Mouse (Mus musculus): Measurements from ENCODE around the gene Ssh2. TPM values are rescaled to one million over a fixed set of nuclear protein-coding genes. Genes with fewer than 3 reads are reported as not detected.

Ssh2 gene
- polyA plus RNA-seq (2012; ENCODE audit: insufficient read depth, insufficient read length, missing spikeins) = 15.9 and 16.8 TPM in 2 replicates

DNA sequence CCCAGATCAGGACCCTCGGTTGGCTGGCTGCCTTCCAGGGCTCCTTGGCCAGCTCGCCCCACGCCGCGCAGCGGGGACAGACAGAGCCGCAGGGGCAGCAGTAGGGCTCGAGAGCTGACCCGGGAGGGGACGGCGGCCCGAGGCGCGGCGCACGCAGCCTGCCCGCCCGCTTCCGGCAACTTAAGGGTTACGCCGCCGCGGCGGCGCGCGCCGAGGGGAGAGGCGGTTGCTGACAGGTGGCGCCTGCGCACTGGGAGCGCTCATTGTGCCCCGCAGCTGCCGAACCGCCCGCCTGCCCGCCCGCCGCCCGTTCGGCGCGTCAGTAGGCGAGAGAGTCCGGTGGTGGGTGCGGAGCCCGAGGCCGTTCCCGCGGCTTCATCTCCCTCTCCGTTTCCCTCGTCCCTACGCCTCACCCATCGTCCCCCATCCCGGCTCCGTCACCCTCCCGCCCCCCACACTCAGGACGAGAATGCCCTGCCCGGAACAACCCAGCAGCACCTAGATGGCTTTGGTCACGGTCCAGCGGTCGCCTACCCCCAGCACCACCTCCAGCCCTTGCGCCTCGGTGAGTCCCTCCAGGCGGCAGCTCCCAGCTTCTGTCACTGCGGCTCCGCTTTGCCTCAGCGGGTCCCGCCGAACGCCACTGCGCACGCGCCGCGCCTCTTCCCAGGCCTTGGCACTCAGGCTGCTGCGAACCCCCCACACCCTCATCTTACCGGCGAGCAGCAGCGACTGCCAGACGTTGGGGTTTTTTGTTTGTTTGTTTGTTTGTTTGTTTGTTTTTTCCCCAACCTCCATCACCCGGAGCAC lies at the start of gene Ssh2:
TSS of gene Ssh2 (plus strand) at position 337 of the 810 bp plus-strand sequence.
- peak within 1 kb of the TSS; percentile 90 for H3K4me3 ChIP-seq (ENCODE audit: insufficient read depth, low read depth, low read length)
- H3K4me1 ChIP-seq (ENCODE audit: control insufficient read depth, insufficient read depth, insufficient read length, low read length) = no peaks in the 10 kb centered on the region
- peak within 1 kb of the TSS; percentile 48 for H3K27ac ChIP-seq (replicated peaks; ENCODE audit: low read depth, low read length)

DNA sequence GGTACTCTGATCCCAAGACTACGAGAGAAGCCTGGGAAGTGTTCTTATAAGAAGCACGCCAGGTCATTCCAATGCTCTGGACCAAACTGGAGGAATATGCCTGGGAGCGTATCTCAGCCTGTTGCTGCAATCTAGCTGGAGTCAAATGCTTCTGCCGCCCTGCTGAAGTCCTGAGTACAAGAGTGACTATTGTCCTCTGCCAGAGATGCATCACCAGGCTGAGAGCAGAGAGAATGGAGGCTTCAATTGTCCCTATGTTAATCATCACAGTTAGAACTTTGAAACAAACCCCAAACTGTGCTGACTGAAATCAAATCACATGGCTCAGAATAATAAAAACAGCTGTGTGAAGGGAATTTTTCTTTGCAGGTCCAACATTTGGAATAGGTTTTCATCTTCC lies 42.4 kb upstream of the Ssh2 start:
- Histone ChIP-seq H3K27ac (replicated peaks; ENCODE audit: low read depth, low read length) (no peak overlapping the region), H3K4me1 (ENCODE audit: control insufficient read depth, insufficient read depth, insufficient read length, low read length) (no peaks in the 10 kb centered on the region), H3K4me3 (ENCODE audit: insufficient read depth, low read depth, low read length) (no peak overlapping the region)

DNA sequence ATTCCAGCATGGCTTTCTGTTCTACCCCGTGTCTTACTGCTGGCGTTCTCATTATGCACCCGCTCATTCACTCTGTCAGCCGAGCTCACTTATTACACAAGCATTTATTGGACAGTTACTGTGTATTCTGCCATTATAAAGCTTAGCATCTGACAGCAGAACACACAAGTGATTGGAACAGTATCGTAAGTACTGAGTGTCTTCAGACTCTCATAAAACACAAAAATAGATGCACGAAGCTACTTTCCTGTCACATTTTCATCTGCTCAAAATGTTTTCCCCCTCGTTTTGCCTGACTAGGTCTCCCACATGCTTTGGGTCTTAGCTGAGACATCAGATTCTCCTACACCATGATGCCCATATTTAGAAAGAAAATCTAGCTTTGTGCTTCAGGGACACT lies 41.6 kb upstream of the Ssh2 start:
- H3K27ac ChIP-seq (replicated peaks; ENCODE audit: low read depth, low read length) = no peak overlapping the region
- no peak overlapping the region for H3K4me3 ChIP-seq (ENCODE audit: insufficient read depth, low read depth, low read length)
- H3K4me1 ChIP-seq (ENCODE audit: control insufficient read depth, insufficient read depth, insufficient read length, low read length) = no peaks in the 10 kb centered on the region

DNA sequence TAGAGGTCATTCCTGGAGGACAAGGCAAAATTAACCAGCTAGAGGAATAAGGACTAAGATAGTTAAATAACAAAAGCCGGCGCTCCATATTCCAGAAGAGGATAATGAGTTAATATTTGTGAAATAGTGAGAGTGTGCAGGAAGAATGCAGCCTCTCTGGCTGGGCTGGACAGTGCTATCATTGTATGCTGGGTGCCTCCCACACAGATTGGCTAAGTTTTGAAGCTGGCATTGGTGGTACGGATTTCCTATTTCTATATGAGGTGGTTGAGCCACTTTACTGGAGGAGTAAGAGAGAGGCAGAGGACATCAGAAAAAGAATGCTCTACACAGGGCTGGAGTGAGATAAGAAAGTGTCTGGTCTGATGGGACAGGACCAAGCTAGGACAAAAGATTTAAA lies 36.3 kb upstream of the Ssh2 start:
- Histone ChIP-seq H3K4me1 (ENCODE audit: control insufficient read depth, insufficient read depth, insufficient read length, low read length) (no peaks in the 10 kb centered on the region), H3K4me3 (ENCODE audit: insufficient read depth, low read depth, low read length) (no peak overlapping the region), H3K27ac (replicated peaks; ENCODE audit: low read depth, low read length) (no peak overlapping the region)

DNA sequence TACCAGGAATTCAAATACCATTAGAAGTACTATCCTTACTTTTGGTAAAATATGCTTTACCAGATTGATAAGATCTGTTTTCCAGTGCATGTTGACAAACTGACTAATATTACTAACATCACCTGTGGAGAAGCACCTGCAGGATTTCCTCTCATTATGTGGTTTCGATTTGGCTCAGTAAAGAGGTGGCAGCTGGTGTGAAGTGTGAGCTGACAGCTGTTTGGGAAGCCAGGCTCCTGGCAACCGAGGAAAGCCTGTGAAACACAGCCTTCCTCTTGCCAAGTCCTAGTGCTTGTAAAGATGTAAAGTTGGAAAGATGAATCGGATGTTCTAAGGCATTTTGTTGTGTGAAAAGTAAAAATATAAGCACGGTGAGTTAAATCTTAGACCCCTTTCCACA lies 35.2 kb upstream of the Ssh2 start:
- Histone ChIP-seq H3K4me3 (ENCODE audit: insufficient read depth, low read depth, low read length) (no peak overlapping the region), H3K27ac (replicated peaks; ENCODE audit: low read depth, low read length) (no peak overlapping the region), H3K4me1 (ENCODE audit: control insufficient read depth, insufficient read depth, insufficient read length, low read length) (no peaks in the 10 kb centered on the region)

DNA sequence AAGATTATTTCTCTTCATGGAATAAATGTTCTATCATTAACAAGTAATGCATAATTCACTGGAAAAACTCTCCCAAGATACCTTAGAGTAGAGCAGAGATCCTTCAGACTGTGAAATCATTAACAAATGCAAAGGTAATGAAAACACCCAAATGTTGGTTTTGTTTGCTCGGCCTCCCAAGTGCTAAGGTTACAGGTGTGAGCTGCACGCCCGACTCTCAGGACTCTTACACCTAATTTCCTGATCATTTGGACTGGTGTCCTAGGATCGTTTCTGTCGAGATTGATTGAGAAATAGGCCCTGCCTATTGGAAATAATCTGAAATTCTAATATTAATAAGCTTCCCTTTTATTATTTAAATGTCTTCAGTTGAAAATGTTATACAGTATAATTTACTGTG lies 34.6 kb upstream of the Ssh2 start:
- Histone ChIP-seq H3K4me3 (ENCODE audit: insufficient read depth, low read depth, low read length) (no peak overlapping the region), H3K4me1 (ENCODE audit: control insufficient read depth, insufficient read depth, insufficient read length, low read length) (no peaks in the 10 kb centered on the region)

DNA sequence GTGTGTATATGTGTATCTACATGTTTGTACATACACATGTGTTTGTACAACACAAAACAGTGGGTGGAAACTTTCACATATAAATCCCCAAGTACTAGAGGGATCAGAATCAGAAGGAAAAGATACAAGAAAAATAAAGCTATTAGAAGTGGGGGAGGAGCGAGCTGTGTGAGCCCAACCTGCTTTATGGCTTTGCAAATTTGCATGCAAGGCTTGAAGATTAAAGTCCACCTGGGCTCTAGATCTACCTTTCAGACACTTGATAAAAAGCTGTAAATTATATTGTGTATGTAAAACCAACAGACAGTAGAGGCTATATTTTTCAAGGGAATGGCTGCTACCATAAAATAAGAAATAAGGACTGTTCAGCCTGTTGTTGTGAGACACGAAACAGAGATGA lies 34.0 kb upstream of the Ssh2 start:
- H3K4me3 ChIP-seq (ENCODE audit: insufficient read depth, low read depth, low read length) = no peak overlapping the region
- H3K27ac ChIP-seq (replicated peaks; ENCODE audit: low read depth, low read length) = no peak overlapping the region
- H3K4me1 ChIP-seq (ENCODE audit: control insufficient read depth, insufficient read depth, insufficient read length, low read length) = no peaks in the 10 kb centered on the region

More for the DNA sequence above, 34.6 kb upstream of the Ssh2 start:
- H3K27ac ChIP-seq (replicated peaks; ENCODE audit: low read depth, low read length) = no peak overlapping the region

DNA sequence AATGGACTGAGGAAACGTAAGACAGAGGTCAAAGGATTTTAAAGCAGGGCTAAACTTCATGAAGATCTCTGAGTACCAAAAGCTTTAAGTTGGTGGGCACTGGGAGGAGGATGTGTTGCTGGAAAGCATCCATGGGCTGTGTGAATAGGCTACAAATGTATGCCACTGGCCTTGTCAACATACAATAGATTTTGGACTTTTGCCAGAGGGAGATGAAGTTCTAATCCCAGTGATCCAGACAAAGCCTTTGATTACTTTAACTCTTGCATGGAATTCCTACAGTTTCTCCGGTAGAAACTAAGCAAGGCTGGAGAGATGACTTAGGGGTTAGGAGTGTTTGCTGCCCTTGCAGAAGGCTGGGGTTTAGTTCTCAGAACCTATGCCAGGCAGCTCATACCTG lies 33.5 kb upstream of the Ssh2 start:
- H3K4me3 ChIP-seq (ENCODE audit: insufficient read depth, low read depth, low read length) = no peak overlapping the region
- H3K27ac ChIP-seq (replicated peaks; ENCODE audit: low read depth, low read length) = no peak overlapping the region
- no peaks in the 10 kb centered on the region for H3K4me1 ChIP-seq (ENCODE audit: control insufficient read depth, insufficient read depth, insufficient read length, low read length)

DNA sequence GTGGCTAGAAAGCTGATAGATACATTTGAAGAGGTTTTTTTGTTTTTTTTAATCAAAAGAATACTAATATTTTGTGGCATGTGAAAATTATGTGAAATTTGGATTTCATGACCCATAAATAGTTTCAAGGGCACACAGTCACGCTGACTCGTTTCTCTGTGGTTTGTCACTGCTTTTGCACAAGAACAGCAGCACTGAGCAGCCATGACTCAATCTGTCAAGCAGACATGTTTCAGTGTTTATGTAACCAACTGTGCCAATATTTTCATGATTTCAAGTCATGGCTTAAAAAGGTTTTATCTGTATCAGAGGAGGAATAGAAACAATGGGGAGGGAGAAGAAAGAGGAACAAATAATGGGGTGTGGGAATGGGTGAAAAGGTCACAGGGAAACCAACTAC lies 31.2 kb upstream of the Ssh2 start:
- Histone ChIP-seq H3K27ac (replicated peaks; ENCODE audit: low read depth, low read length) (no peak overlapping the region), H3K4me1 (ENCODE audit: control insufficient read depth, insufficient read depth, insufficient read length, low read length) (no peaks in the 10 kb centered on the region), H3K4me3 (ENCODE audit: insufficient read depth, low read depth, low read length) (no peak overlapping the region)

DNA sequence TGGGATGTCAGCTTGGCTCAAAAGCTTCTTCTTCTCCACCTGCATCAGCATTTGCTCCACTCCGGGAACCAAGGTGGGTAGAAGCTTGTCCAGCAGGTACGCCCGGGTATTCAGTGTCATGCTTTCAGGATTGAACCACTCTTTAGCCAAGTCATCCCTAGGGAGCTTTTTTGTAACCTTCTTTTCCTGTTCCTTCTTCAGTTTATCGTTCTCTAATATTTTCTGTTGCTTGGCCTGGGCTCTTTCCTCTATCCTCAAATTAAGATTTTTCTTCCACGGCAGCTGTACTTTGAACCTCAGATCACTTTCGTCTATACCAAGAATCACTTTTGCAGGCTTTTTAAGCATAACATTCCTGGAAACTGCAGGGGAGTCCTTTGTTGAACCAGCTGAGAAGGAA lies 27.2 kb upstream of the Ssh2 start, which contains the start of gene Efcab5:
TSS of gene Efcab5 (minus strand) at position 101 of the 400 bp plus-strand sequence.
- H3K27ac ChIP-seq (replicated peaks; ENCODE audit: low read depth, low read length) = no peak within 1 kb of the TSS

DNA sequence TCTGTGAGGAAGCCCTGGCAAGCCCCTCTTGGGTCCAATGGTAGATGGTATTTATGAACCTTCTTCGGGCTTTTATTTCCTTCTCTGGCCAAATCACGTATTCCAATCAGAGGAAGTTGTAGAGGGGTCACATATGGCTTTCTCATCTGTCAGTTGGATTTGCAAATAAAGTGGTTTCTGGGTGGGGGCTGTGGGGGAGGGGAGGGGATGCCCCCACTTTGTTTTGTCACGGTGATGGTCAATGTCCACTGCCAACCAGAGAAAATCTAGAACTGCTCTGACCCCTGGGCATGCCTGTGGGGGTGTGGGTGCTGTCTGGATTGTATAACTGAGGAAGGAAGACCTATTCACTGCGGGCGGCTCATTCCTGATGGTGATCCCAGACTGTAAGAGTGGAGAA lies 22.7 kb upstream of the Ssh2 start:
- Histone ChIP-seq H3K27ac (replicated peaks; ENCODE audit: low read depth, low read length) (no peak overlapping the region), H3K4me1 (ENCODE audit: control insufficient read depth, insufficient read depth, insufficient read length, low read length) (peaks cover 6% of the 10 kb centered on the region; the same call in 1 of the 2 replicates), H3K4me3 (ENCODE audit: insufficient read depth, low read depth, low read length) (no peak overlapping the region)

More for the DNA sequence above, 27.2 kb upstream of the Ssh2 start, which contains the start of gene Efcab5:
- Histone ChIP-seq H3K4me3 (ENCODE audit: insufficient read depth, low read depth, low read length) (no peak within 1 kb of the TSS), H3K4me1 (ENCODE audit: control insufficient read depth, insufficient read depth, insufficient read length, low read length) (peaks cover 2% of the 10 kb centered on the region; the same call in 1 of the 2 replicates)

DNA sequence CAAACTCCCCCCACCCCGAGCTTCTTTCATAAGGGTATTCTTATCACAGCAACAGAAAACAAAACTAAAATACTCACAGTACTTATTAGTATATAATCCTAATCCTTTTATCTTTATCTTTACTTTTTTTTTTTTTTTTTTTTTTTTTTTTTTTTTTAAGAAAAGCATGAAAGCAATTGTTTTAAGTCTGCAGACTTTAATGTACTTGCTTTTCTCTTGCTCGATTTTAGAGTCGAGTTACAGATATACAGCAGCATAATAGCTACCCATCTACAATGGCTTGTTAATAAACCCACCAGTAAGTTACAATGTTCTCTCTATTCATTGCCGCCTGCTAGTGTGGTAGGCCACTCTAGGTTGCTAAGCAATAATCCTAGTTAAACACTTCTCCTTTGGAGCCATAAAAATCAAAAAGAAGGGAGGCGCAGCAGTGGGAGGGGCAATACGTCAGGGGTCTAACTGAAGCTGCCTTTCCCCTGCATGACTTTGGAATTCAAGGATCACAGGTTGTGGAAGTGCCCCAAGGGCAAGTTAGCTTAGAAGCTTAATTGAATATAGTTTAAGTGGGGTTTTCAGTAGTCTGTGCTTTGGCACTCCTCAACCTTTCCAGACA lies 22.0 kb upstream of the Ssh2 start:
- H3K4me1 ChIP-seq (ENCODE audit: control insufficient read depth, insufficient read depth, insufficient read length, low read length) = peaks cover 6% of the 10 kb centered on the region; the same call in 1 of the 2 replicates
- H3K27ac ChIP-seq (replicated peaks; ENCODE audit: low read depth, low read length) = no peak overlapping the region
- no peak overlapping the region for H3K4me3 ChIP-seq (ENCODE audit: insufficient read depth, low read depth, low read length)

DNA sequence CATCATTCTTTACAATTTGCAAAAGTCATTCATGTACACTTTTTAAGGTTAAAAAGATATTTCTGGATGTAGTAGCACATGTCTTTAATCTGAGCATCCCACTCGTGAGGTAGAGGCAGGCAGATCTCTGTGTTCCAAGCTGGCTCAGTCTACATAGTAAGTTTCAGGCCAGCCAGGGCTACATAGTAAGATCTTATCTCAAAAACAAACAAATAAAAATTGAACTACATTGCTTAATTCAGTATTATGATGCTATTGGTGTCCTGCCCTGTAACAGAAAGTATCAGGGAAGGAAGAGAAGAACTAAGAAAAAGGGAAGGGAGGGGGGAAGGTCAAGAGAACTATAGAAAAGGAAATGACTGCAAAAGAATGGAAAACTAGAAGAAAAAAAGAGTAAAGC lies 21.3 kb upstream of the Ssh2 start:
- Histone ChIP-seq H3K4me3 (ENCODE audit: insufficient read depth, low read depth, low read length) (no peak overlapping the region), H3K4me1 (ENCODE audit: control insufficient read depth, insufficient read depth, insufficient read length, low read length) (peaks cover 6% of the 10 kb centered on the region; the same call in 1 of the 2 replicates), H3K27ac (replicated peaks; ENCODE audit: low read depth, low read length) (no peak overlapping the region)

DNA sequence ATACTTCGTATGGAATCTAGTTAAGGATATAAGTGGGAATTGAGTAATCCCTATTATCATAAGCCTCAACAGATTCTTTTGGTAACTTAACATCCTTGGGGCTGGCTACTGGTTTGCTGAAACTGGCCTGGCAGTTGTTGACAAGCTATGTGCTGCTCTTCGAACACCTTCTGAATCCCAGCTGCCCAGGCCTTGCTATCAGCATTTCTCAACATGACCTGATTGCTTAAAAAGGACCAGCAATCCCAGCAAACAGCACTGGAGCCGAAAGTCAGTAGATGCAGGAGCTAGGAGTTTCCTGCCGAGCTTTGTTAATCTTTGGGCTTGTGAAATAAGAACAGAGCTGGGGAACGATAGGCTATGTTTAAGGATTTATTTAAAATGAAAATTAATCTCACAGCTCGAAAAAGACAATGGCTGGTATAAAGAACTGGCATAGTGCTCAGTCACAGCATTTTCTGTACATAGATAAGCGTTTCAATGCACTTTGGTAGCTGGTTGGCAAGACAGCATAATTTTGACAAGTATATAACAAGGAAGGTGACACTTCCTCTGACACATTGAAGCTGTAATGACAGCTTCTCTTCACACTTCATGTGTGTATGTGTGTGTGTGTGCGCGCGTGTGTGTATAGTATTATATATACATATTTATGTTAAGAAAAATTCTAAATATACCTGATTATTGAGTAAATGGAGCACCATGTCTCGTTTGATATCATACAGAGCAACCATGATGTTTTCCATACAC lies 20.6 kb upstream of the Ssh2 start:
- Histone ChIP-seq H3K4me1 (ENCODE audit: control insufficient read depth, insufficient read depth, insufficient read length, low read length) (peaks cover 6% of the 10 kb centered on the region; the same call in 1 of the 2 replicates), H3K4me3 (ENCODE audit: insufficient read depth, low read depth, low read length) (no peak overlapping the region), H3K27ac (replicated peaks; ENCODE audit: low read depth, low read length) (no peak overlapping the region)
